Mouse (Mus musculus) urinary bladder, postnatal 14 days (tissue): ENCODE measurements at regions not wholly inside any gene's neighbourhood (a gene's known extent, or its start where the extent isn't known, plus 50 kb on each side); places are given as distances from the start of the nearest gene placed in this dataset.
"Not testable (repeated sequence)": the region's sequence is repeated elsewhere in the genome, so short reads cannot be mapped to it uniquely, and the experiment has no call there.

ENCODE experiments used
- DNase-seq: peaks from one replicate; pipeline ENCODE4 v3.0.0; 2021; ENCODE audit warnings: low spot score

- DNase-seq: no peak
Observed at GRCm38 (mm10) chr17:79547524-79547923, 64.1 kb upstream of the Rmdn2 start.

GRCm38 (mm10) chr17:79550409-79550808 lies 61.3 kb upstream of the Rmdn2 start:
- DNase-seq: not testable (repeated sequence)

- peak; percentile 7 for DNase-seq
Observed at GRCm38 (mm10) chr17:79553850-79554249, 57.8 kb upstream of the Rmdn2 start.

- DNase-seq: no peak
Observed at GRCm38 (mm10) chr17:79555593-79555992, 56.1 kb upstream of the Rmdn2 start.
